Mouse (Mus musculus): Measurements from ENCODE around the gene Pknox2. TPM values are rescaled to one million over a fixed set of nuclear protein-coding genes. Genes with fewer than 3 reads are reported as not detected.

Gene Pknox2
- polyA plus RNA-seq, 2 experiments, result 7.3 to 14.5 TPM

- H3K9ac ChIP-seq (ENCODE audit: low read depth, low read length, severe bottlenecking), result no peak overlapping the region
- no peaks in the 10 kb centered on the region for H3K9me3 ChIP-seq (ENCODE audit: control insufficient read depth, low read length)
- peaks cover 13% of the 10 kb centered on the region for H3K4me1 ChIP-seq (ENCODE audit: control insufficient read depth, insufficient read depth, low read length)
- 51% methylated on average over 4 of the region's 4 CpGs for WGBS
- no peak for TF ChIP-seq POLR2A (IDR thresholded peaks at IDR 0.05; ENCODE audit: borderline replicate concordance, extremely low read depth, insufficient read depth, insufficient read length)
- no peaks in the 10 kb centered on the region for H3K36me3 ChIP-seq (ENCODE audit: control insufficient read depth, insufficient read depth, low read length)
- H3K4me2 ChIP-seq (replicated peaks; ENCODE audit: low read depth, low read length, severe bottlenecking), result no peak overlapping the region
- no peak overlapping the region for H3K27ac ChIP-seq (replicated peaks; ENCODE audit: low read depth, low read length)
- H3K27me3 ChIP-seq (ENCODE audit: control insufficient read depth, insufficient read depth, low read length), result peaks cover 58% of the 10 kb centered on the region
- ATAC-seq (ENCODE audit: low FRiP score, low read depth) (no peak), DNase-seq (ENCODE audit: low spot score) (no peak)
- H3K4me3 ChIP-seq (replicated peaks; ENCODE audit: low read length), result no peak overlapping the region
These were observed 205.1 kb downstream of the Pknox2 start for GRCm38 (mm10) chr9:36942131-36942530.

GRCm38 (mm10) chr9:36941565-36941964 lies 205.6 kb downstream of the Pknox2 start:
- peaks cover 13% of the 10 kb centered on the region for H3K4me1 ChIP-seq (ENCODE audit: control insufficient read depth, insufficient read depth, low read length)
- H3K9me3 ChIP-seq (ENCODE audit: control insufficient read depth, low read length), result no peaks in the 10 kb centered on the region
- no peak overlapping the region for H3K27ac ChIP-seq (replicated peaks; ENCODE audit: low read depth, low read length)
- ATAC-seq (ENCODE audit: low FRiP score, low read depth), result no peak
- no peak overlapping the region for H3K4me2 ChIP-seq (replicated peaks; ENCODE audit: low read depth, low read length, severe bottlenecking)
- no peak for TF ChIP-seq POLR2A (IDR thresholded peaks at IDR 0.05; ENCODE audit: borderline replicate concordance, extremely low read depth, insufficient read depth, insufficient read length)
- no peak for DNase-seq (ENCODE audit: low spot score)
- WGBS, result 11% methylated on average over 5 of the region's 5 CpGs
- H3K4me3 ChIP-seq (replicated peaks; ENCODE audit: low read length), result no peak overlapping the region
- H3K9ac ChIP-seq (ENCODE audit: low read depth, low read length, severe bottlenecking), result no peak overlapping the region
- peaks cover 63% of the 10 kb centered on the region for H3K27me3 ChIP-seq (ENCODE audit: control insufficient read depth, insufficient read depth, low read length)
- no peaks in the 10 kb centered on the region for H3K36me3 ChIP-seq (ENCODE audit: control insufficient read depth, insufficient read depth, low read length)

GRCm38 (mm10) chr9:36938601-36939078 lies 208.6 kb downstream of the Pknox2 start:
- Histone ChIP-seq H3K4me1 (ENCODE audit: control insufficient read depth, insufficient read depth, low read length) (peaks cover 21% of the 10 kb centered on the region), H3K4me2 (replicated peaks; ENCODE audit: low read depth, low read length, severe bottlenecking) (no peak overlapping the region), H3K27ac (replicated peaks; ENCODE audit: low read depth, low read length) (no peak overlapping the region), H3K9me3 (ENCODE audit: control insufficient read depth, low read length) (no peaks in the 10 kb centered on the region), H3K9ac (ENCODE audit: low read depth, low read length, severe bottlenecking) (no peak overlapping the region), H3K27me3 (ENCODE audit: control insufficient read depth, insufficient read depth, low read length) (peaks cover 90% of the 10 kb centered on the region), H3K36me3 (ENCODE audit: control insufficient read depth, insufficient read depth, low read length) (no peaks in the 10 kb centered on the region), H3K4me3 (replicated peaks; ENCODE audit: low read length) (no peak overlapping the region)
- WGBS, result 18% methylated on average over 8 of the region's 8 CpGs
- ATAC-seq (ENCODE audit: low FRiP score, low read depth) (0 out of 2 replicates have a peak, but pooled peaks have one; percentile 16), DNase-seq (ENCODE audit: low spot score) (no peak)
- TF ChIP-seq POLR2A (IDR thresholded peaks at IDR 0.05; ENCODE audit: borderline replicate concordance, extremely low read depth, insufficient read depth, insufficient read length), result no peak

GRCm38 (mm10) chr9:36933813-36934493 lies 213.3 kb downstream of the Pknox2 start:
- Histone ChIP-seq H3K4me3 (replicated peaks; ENCODE audit: low read length) (no peak overlapping the region), H3K4me1 (ENCODE audit: control insufficient read depth, insufficient read depth, low read length) (peaks cover 18% of the 10 kb centered on the region), H3K36me3 (ENCODE audit: control insufficient read depth, insufficient read depth, low read length) (no peaks in the 10 kb centered on the region), H3K27me3 (ENCODE audit: control insufficient read depth, insufficient read depth, low read length) (peaks cover 70% of the 10 kb centered on the region), H3K9me3 (ENCODE audit: control insufficient read depth, low read length) (no peaks in the 10 kb centered on the region; the same call in 1 of the 2 replicates), H3K27ac (replicated peaks; ENCODE audit: low read depth, low read length) (no peak overlapping the region), H3K4me2 (replicated peaks; ENCODE audit: low read depth, low read length, severe bottlenecking) (peak overlapping the region; percentile 32; the same call in 1 of the 2 replicates), H3K9ac (ENCODE audit: low read depth, low read length, severe bottlenecking) (no peak overlapping the region)
- DNase-seq (ENCODE audit: low spot score), result peak; percentile 86
- no peak for TF ChIP-seq POLR2A (IDR thresholded peaks at IDR 0.05; ENCODE audit: borderline replicate concordance, extremely low read depth, insufficient read depth, insufficient read length)
- ATAC-seq (ENCODE audit: low FRiP score, low read depth), result peak; percentile 77
- 10% methylated on average over 16 of the region's 16 CpGs for WGBS

GRCm38 (mm10) chr9:36932950-36933812 lies 214.0 kb downstream of the Pknox2 start:
- no peak overlapping the region for H3K4me2 ChIP-seq (replicated peaks; ENCODE audit: low read depth, low read length, severe bottlenecking)
- no peak overlapping the region for H3K9ac ChIP-seq (ENCODE audit: low read depth, low read length, severe bottlenecking)
- no peak overlapping the region for H3K27ac ChIP-seq (replicated peaks; ENCODE audit: low read depth, low read length)
- TF ChIP-seq POLR2A (IDR thresholded peaks at IDR 0.05; ENCODE audit: borderline replicate concordance, extremely low read depth, insufficient read depth, insufficient read length), result no peak
- DNase-seq (ENCODE audit: low spot score) (peak; percentile 54), ATAC-seq (ENCODE audit: low FRiP score, low read depth) (peak; percentile 78)
- peaks cover 70% of the 10 kb centered on the region for H3K27me3 ChIP-seq (ENCODE audit: control insufficient read depth, insufficient read depth, low read length)
- H3K36me3 ChIP-seq (ENCODE audit: control insufficient read depth, insufficient read depth, low read length), result no peaks in the 10 kb centered on the region
- 29% methylated on average over 12 of the region's 12 CpGs for whole genome bisulfite sequencing
- H3K4me3 ChIP-seq (replicated peaks; ENCODE audit: low read length), result no peak overlapping the region
- H3K9me3 ChIP-seq (ENCODE audit: control insufficient read depth, low read length), result no peaks in the 10 kb centered on the region; the same call in 1 of the 2 replicates
- H3K4me1 ChIP-seq (ENCODE audit: control insufficient read depth, insufficient read depth, low read length), result peaks cover 15% of the 10 kb centered on the region

Data from limb, embryonic 14.5 days (tissue).